Comparison of ENCODE assay signal across 10 mouse cellular contexts in genomic region chr4:138361370-138361821, GRCm38 (mm10). TPM values are rescaled to one million over a fixed set of nuclear protein-coding genes. Genes with fewer than 3 reads are reported as not detected.
A peak's percentile ranks its signal among the peaks of the same experiment; 100 is the strongest.
DNase-seq lines count a peak whose midpoint lies in the region; ATAC-seq lines count a peak whose summit lies in the region.
"Had no signal": no experiment of that assay in that cellular context is flagged by ENCODE, and none has a peak within 500 bp of the region (broad histone marks: within the 10 kb centered on the region; RNA-seq: fewer than 3 reads in every experiment).

No protein-coding gene starts in this region.

- 16% methylated on average over 11 of the region's 11 CpGs for WGBS in kidney, embryonic 16.5 days
- WGBS in hindbrain, embryonic 10.5 days, result 6% methylated on average over 11 of the region's 11 CpGs
- 7% methylated on average over 11 of the region's 11 CpGs for WGBS in neural tube, embryonic 14.5 days

- H3K4me3 ChIP-seq in kidney, embryonic 16.5 days (ENCODE audit: low read length), result no peak overlapping the region
- peak overlapping the region; percentile 28; the same call in 1 of the 2 replicates for H3K4me3 ChIP-seq in hindbrain, embryonic 10.5 days
- H3K4me3 ChIP-seq in neural tube, embryonic 14.5 days (ENCODE audit: low read depth, low read length), result no peak overlapping the region
- H3K4me3 ChIP-seq: liver, embryonic 15.5 days had no signal

- H3K27me3 ChIP-seq in kidney, embryonic 16.5 days (ENCODE audit: insufficient read depth, low read length), result no peaks in the 10 kb centered on the region
- peaks cover 34% of the 10 kb centered on the region for H3K27me3 ChIP-seq in hindbrain, embryonic 10.5 days (ENCODE audit: insufficient read depth, poor library complexity, severe bottlenecking)
- H3K27me3 ChIP-seq in neural tube, embryonic 14.5 days (ENCODE audit: control insufficient read depth, insufficient read depth, low read length), result no peaks in the 10 kb centered on the region
- H3K27me3 ChIP-seq: liver, embryonic 15.5 days had no signal

- H3K9ac ChIP-seq in kidney, embryonic 16.5 days (replicated peaks; ENCODE audit: low read length), result no peak overlapping the region; the same call in 1 of the 2 replicates
- no peak overlapping the region for H3K9ac ChIP-seq in neural tube, embryonic 14.5 days (replicated peaks; ENCODE audit: low read depth, low read length)
- H3K9ac ChIP-seq: liver, embryonic 15.5 days had no signal

- H3K27ac ChIP-seq in kidney, embryonic 16.5 days (ENCODE audit: low read length), result no peak overlapping the region
- H3K27ac ChIP-seq in hindbrain, embryonic 10.5 days, result peak overlapping the region; percentile 50; the same call in 1 of the 2 replicates
- peak overlapping the region; percentile 46; the same call in 1 of the 2 replicates for H3K27ac ChIP-seq in neural tube, embryonic 14.5 days (ENCODE audit: low read depth, low read length)
- H3K27ac ChIP-seq: liver, embryonic 15.5 days had no signal

- H3K9me3 ChIP-seq in kidney, embryonic 16.5 days (ENCODE audit: low read length), result no peaks in the 10 kb centered on the region
- no peaks in the 10 kb centered on the region for H3K9me3 ChIP-seq in hindbrain, embryonic 10.5 days
- no peaks in the 10 kb centered on the region for H3K9me3 ChIP-seq in neural tube, embryonic 14.5 days (ENCODE audit: control insufficient read depth, low read length)
- H3K9me3 ChIP-seq: liver, embryonic 15.5 days had no signal

- 0 out of 2 replicates have a peak overlapping the region, but pooled peaks have one; percentile 4 for H3K4me2 ChIP-seq in kidney, embryonic 16.5 days (replicated peaks; ENCODE audit: low read depth, low read length)
- H3K4me2 ChIP-seq in neural tube, embryonic 14.5 days (ENCODE audit: low read depth, low read length), result peak overlapping the region; percentile 22; the same call in 1 of the 2 replicates
- H3K4me2 ChIP-seq: liver, embryonic 15.5 days had no signal

- no peak for DNase-seq in kidney, adult 18-20 months
- DNase-seq in cerebellum, adult 18-20 months, result peak; percentile 58 to 63
- no peak for DNase-seq in hindbrain, embryonic 10.5 days (ENCODE audit: low spot score)
- DNase-seq in thymus, postnatal 0 days (ENCODE audit: low spot score), result no peak
- DNase-seq in thymus, postnatal 4 days, result no peak
- DNase-seq: kidney, adult 2 months had no signal

- peaks cover 3% of the 10 kb centered on the region; the same call in 1 of the 2 replicates for H3K4me1 ChIP-seq in kidney, embryonic 16.5 days (ENCODE audit: insufficient read depth, low read length)
- H3K4me1 ChIP-seq in hindbrain, embryonic 10.5 days (replicated peaks), result peaks cover 13% of the 10 kb centered on the region
- peaks cover 5% of the 10 kb centered on the region; the same call in 1 of the 2 replicates for H3K4me1 ChIP-seq in neural tube, embryonic 14.5 days (ENCODE audit: control insufficient read depth, insufficient read depth, low read length)
- H3K4me1 ChIP-seq: liver, embryonic 15.5 days had no signal

- ATAC-seq in kidney, embryonic 16.5 days (ENCODE audit: low FRiP score, low TSS enrichment), result no peak
- ATAC-seq in neural tube, embryonic 14.5 days (ENCODE audit: low read depth), result no peak
- no peak for ATAC-seq in CD4-positive, CD25-positive, alpha-beta regulatory T cell, adult 4 months

- no peaks in the 10 kb centered on the region for H3K36me3 ChIP-seq in kidney, embryonic 16.5 days (ENCODE audit: insufficient read depth, low read length)
- no peaks in the 10 kb centered on the region for H3K36me3 ChIP-seq in hindbrain, embryonic 10.5 days
- no peaks in the 10 kb centered on the region for H3K36me3 ChIP-seq in neural tube, embryonic 14.5 days (ENCODE audit: control insufficient read depth, insufficient read depth, low read length)
- H3K36me3 ChIP-seq: liver, embryonic 15.5 days had no signal

RNA-seq across cellular contexts. Expression of gene Cda, which starts 6.4 kb away (rescaled TPM):
- polyA plus RNA-seq in kidney, embryonic 16.5 days (2015; fragmentation: Nextera tagmentation; extraction: Ambion mirVana), result 24.6 and 27.1 TPM in 2 replicates
- 2.2 and 4.1 TPM in 2 replicates for polyA plus RNA-seq in hindbrain, embryonic 10.5 days (2016; fragmentation: Nextera tagmentation; extraction: Ambion mirVana)
- 7.9 and 8.5 TPM in 2 replicates for polyA plus RNA-seq in neural tube, embryonic 14.5 days (2014; fragmentation: Nextera tagmentation; extraction: Ambion mirVana)
- 0.36 and 0.55 TPM in 2 replicates for polyA plus RNA-seq in thymus, postnatal 0 days (2015; fragmentation: Nextera tagmentation; extraction: Ambion mirVana)
- polyA plus RNA-seq in CD4-positive, CD25-positive, alpha-beta regulatory T cell, adult 4 months (2017; shearing (Covaris generic)), result not detected

RNA-seq across cellular contexts. Expression of gene Fam43b, which starts 34.9 kb away (rescaled TPM):
- polyA plus RNA-seq in kidney, embryonic 16.5 days (2015; fragmentation: Nextera tagmentation; extraction: Ambion mirVana), result 0.12 TPM in 1 of 2 replicates, not detected in the other
- polyA plus RNA-seq in hindbrain, embryonic 10.5 days (2016; fragmentation: Nextera tagmentation; extraction: Ambion mirVana), result not detected in 2 replicates
- 5.9 and 9.1 TPM in 2 replicates for polyA plus RNA-seq in neural tube, embryonic 14.5 days (2014; fragmentation: Nextera tagmentation; extraction: Ambion mirVana)
- 0.14 and 0.26 TPM in 2 replicates for polyA plus RNA-seq in thymus, postnatal 0 days (2015; fragmentation: Nextera tagmentation; extraction: Ambion mirVana)
- polyA plus RNA-seq in CD4-positive, CD25-positive, alpha-beta regulatory T cell, adult 4 months (2017; shearing (Covaris generic)), result not detected
- polyA plus RNA-seq: kidney, adult 2 months; liver, embryonic 15.5 days had no signal

RNA-seq across cellular contexts. Expression of gene Pink1, which starts 35.3 kb away (rescaled TPM):
- polyA plus RNA-seq in kidney, embryonic 16.5 days (2015; fragmentation: Nextera tagmentation; extraction: Ambion mirVana), result 54.4 and 56.0 TPM in 2 replicates
- 35.0 and 52.2 TPM in 2 replicates for polyA plus RNA-seq in hindbrain, embryonic 10.5 days (2016; fragmentation: Nextera tagmentation; extraction: Ambion mirVana)
- 49.0 and 67.6 TPM in 2 replicates for polyA plus RNA-seq in neural tube, embryonic 14.5 days (2014; fragmentation: Nextera tagmentation; extraction: Ambion mirVana)
- 74.3 and 98.4 TPM in 2 replicates for polyA plus RNA-seq in thymus, postnatal 0 days (2015; fragmentation: Nextera tagmentation; extraction: Ambion mirVana)
- 10 to 100 TPM; 12.9 to 22.6 TPM for polyA plus RNA-seq in CD4-positive, CD25-positive, alpha-beta regulatory T cell, adult 4 months (2017; shearing (Covaris generic))

RNA-seq across cellular contexts. Expression of gene Ddost, which starts 56.9 kb away (rescaled TPM):
- polyA plus RNA-seq in kidney, embryonic 16.5 days (2015; fragmentation: Nextera tagmentation; extraction: Ambion mirVana), result 407 and 438 TPM in 2 replicates
- polyA plus RNA-seq in hindbrain, embryonic 10.5 days (2016; fragmentation: Nextera tagmentation; extraction: Ambion mirVana), result 274 and 292 TPM in 2 replicates
- 190 and 208 TPM in 2 replicates for polyA plus RNA-seq in neural tube, embryonic 14.5 days (2014; fragmentation: Nextera tagmentation; extraction: Ambion mirVana)
- polyA plus RNA-seq in thymus, postnatal 0 days (2015; fragmentation: Nextera tagmentation; extraction: Ambion mirVana), result 196 and 200 TPM in 2 replicates
- polyA plus RNA-seq in CD4-positive, CD25-positive, alpha-beta regulatory T cell, adult 4 months (2017; shearing (Covaris generic)), result 100 to 1,000 TPM in 1 of 2 experiments, 10 to 100 TPM in 1; 92.3 to 122 TPM

Comparison
In these comparisons a context has a peak if more than half of its experiments do, and no peak if none do; other contexts are left out.
1. DNase-seq: peak in cerebellum, adult 18-20 months (2 of 2); none in kidney, adult 18-20 months (single experiment), hindbrain, embryonic 10.5 days (single experiment), thymus, postnatal 0 days (single experiment) and thymus, postnatal 4 days (single experiment).